Mouse (Mus musculus) CH12.LX (cell line): Measurements from ENCODE around the gene Ccpg1.
A peak's percentile ranks its signal among the peaks of the same experiment; 100 is the strongest.

ENCODE experiments used
- CTCF ChIP-seq, 2 experiments: IDR thresholded peaks in 1 of 2; conservative IDR thresholded peaks in 1 of 2; 2 replicates each; pipeline ENCODE4 v1.5.1; 2011 to 2012; ENCODE audit warnings: low read depth in 2 of 2, low read length in 2 of 2, improper control_type of control experiment in 1 of 2, inconsistent platforms in 1 of 2, mild to moderate bottlenecking in 1 of 2, moderate library complexity in 1 of 2
- E2F4 ChIP-seq: IDR thresholded peaks from 2 replicates; pipeline ENCODE4 v1.6.1; 2011; ENCODE audit warnings: low read depth, low read length, improper control_type of control experiment; ENCODE audit not compliant: insufficient replicate concordance
- HCFC1 ChIP-seq: IDR thresholded peaks from 2 replicates; pipeline ENCODE4 v1.6.1; 2012; ENCODE audit warnings: low read depth, mild to moderate bottlenecking, inconsistent platforms, low read length, improper control_type of control experiment
- MAX ChIP-seq: IDR thresholded peaks from 2 replicates; pipeline ENCODE4 v1.6.1; 2011; ENCODE audit warnings: low read length, improper control_type of control experiment
- MYC ChIP-seq: IDR thresholded peaks from 2 replicates; pipeline ENCODE4 v1.6.1; 2011; ENCODE audit warnings: low read depth, mild to moderate bottlenecking, improper control_type of control experiment, low read length
- POLR2A ChIP-seq: IDR thresholded peaks from 2 replicates; pipeline ENCODE4 v1.6.1; 2011; ENCODE audit warnings: low read depth, mild to moderate bottlenecking, improper control_type of control experiment, low read length
- POLR2AphosphoS2 ChIP-seq: IDR thresholded peaks from 2 replicates; pipeline ENCODE4 v1.6.1; 2011; ENCODE audit warnings: low read depth, low read length, improper control_type of control experiment
- RCOR1 ChIP-seq: conservative IDR thresholded peaks from 2 replicates; pipeline ENCODE4 v1.6.1; 2012; ENCODE audit warnings: low read depth, mild to moderate bottlenecking, inconsistent platforms, low read length, improper control_type of control experiment
- SIN3A ChIP-seq: IDR thresholded peaks from 2 replicates; pipeline ENCODE4 v1.6.1; 2012; ENCODE audit warnings: low read length, improper control_type of control experiment, inconsistent platforms
- TBP ChIP-seq: conservative IDR thresholded peaks from 2 replicates; pipeline ENCODE4 v1.6.1; 2011; ENCODE audit warnings: low read depth, low read length, improper control_type of control experiment
- TCF12 ChIP-seq: IDR thresholded peaks from 2 replicates; pipeline ENCODE4 v1.6.1; 2014; ENCODE audit warnings: low read depth, mild to moderate bottlenecking, inconsistent platforms, low read length, improper control_type of control experiment
- UBTF ChIP-seq: IDR thresholded peaks from 2 replicates; pipeline ENCODE4 v1.6.1; 2012; ENCODE audit warnings: low read depth, mild to moderate bottlenecking, inconsistent platforms, low read length, improper control_type of control experiment, moderate library complexity
- USF2 ChIP-seq: conservative IDR thresholded peaks from 2 replicates; pipeline ENCODE4 v1.6.1; 2011; ENCODE audit warnings: low read depth, low read length, improper control_type of control experiment
- ZKSCAN1 ChIP-seq: IDR thresholded peaks from 2 replicates; pipeline ENCODE4 v1.6.1; 2012; ENCODE audit warnings: low read depth, inconsistent platforms, low read length, improper control_type of control experiment, borderline replicate concordance

- TF ChIP-seq SIN3A, result no peak
- TF ChIP-seq MYC, result no peak
- no peak for TF ChIP-seq POLR2AphosphoS2
- no peak for TF ChIP-seq POLR2A
- TF ChIP-seq HCFC1, result no peak
- TF ChIP-seq UBTF, result no peak
- TF ChIP-seq CTCF (conservative IDR thresholded peaks at IDR 0.05 in 1 of 2, IDR thresholded peaks at IDR 0.05 in 1 of 2; ENCODE audit: low read depth in 2 of 2, low read length in 2 of 2), result peak in 1 of 2 experiments; percentile 38; a peak in 2 of 4 replicates
- TF ChIP-seq E2F4, result no peak
- TF ChIP-seq TBP, result no peak
- no peak for TF ChIP-seq MAX
- TF ChIP-seq USF2, result no peak
- TF ChIP-seq ZKSCAN1, result no peak
- TF ChIP-seq RCOR1, result no peak
- TF ChIP-seq TCF12, result no peak
These were observed 15.3 kb downstream of the Ccpg1 start for GRCm38 (mm10) chr9:73000487-73000886.
